Mouse (Mus musculus): ENCODE data around the gene Mrpl2.

Mrpl2 gene

DNA sequence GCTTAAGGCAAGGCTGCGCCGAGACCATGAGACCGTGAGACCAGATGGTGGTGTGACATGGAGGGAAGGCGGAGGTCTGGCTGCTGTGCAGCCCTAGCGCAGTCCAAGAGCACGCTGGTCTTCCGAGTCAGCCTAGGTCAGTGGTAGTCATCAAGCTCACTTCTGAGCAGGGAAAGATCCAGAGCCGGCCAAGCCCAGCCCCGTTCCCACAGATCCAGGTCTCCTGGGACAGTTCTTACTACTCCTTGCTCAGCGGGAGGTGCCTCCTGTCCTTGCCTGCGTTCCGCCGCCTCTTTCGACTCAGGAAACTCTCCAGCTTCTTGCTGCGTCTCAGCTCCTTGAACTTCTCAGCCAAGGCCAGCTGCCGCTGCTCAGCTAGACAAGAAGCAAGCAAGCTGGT is 21.7 kb downstream of the Mrpl2 start:
- DNase-seq (ENCODE audit: low spot score in 2 of 2): no peak

GRCm38 (mm10) chr17:46669911-46670310 is 23.9 kb downstream of the Mrpl2 start:
- no peak for DNase-seq (ENCODE audit: low spot score in 2 of 2)

GRCm38 (mm10) chr17:46673850-46674529 is 28.0 kb downstream of the Mrpl2 start, which contains the start of gene Rrp36:
Gene Rrp36, minus strand, starts transcription at chr17:46674352.
- peak; percentile 88 to 92 for DNase-seq (ENCODE audit: low spot score in 2 of 2)

DNA sequence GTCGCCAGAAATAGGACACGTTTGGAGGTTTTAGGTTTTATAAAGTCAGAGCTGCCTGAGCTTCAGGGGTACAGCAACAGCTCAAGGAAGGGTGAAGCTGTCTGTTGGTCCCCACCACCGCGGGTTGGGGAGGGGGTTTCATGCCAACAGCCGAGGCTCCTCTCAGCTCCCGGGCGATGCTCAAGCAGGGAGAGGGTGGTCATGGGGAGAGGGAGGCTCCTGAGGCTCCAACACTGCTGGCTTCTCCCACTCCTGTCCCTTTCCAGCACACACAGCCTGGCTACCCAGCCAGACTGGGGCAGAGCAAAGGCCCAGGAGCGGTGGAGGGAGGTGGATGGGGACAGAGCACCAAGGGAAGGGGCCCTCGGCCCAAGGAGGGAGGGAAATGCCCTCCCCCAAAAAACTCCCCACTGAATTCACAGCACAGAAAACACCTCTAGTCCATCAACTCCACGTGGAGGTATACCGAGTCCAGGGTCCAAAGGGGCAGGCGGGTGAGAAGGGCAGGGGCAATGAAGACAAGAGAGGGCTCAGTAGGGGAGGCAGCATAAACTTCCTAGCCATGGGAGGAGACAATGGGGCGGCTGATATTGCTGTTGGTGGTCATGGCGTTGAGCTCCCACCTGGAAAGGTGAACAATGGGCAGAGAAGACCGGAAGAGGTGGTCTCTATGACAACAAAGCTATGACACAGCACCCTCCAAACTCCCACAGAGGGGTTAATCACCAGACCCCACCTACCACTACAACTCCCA is 28.7 kb downstream of the Mrpl2 start:
- DNase-seq (ENCODE audit: low spot score in 2 of 2): no peak

DNA sequence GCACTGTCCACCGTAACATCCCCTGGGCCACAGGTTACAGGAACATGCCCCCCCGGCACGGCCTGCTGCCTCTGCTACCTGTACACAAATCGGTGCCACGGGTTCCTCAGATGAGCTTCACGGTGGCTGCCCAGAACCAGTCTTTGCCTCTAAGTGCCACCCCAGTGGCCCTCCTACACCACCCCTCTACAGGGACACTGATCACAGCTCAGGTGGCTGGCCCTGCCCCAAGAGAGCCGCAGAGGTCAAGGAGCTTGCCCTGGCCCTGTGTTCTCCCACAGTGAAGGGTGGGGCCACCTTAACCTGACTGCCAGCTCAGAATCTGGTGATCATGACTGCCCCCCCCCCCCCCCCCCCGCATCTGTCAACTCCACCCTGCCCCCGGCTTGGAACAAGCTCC is 32.4 kb downstream of the Mrpl2 start, which contains the start of gene Mea1:
Mea1 (plus strand) TSS at position 378 of the 400 bp plus-strand sequence.
- no peak for DNase-seq (ENCODE audit: low spot score in 2 of 2)

GRCm38 (mm10) chr17:46678911-46679310 is 32.9 kb downstream of the Mrpl2 start:
- DNase-seq (ENCODE audit: low spot score in 2 of 2): no peak

- DNase-seq (ENCODE audit: low spot score in 2 of 2): peak in 1 of 2 experiments; percentile 24
Observed at GRCm38 (mm10) chr17:46679843-46680759, 34.1 kb downstream of the Mrpl2 start.

GRCm38 (mm10) chr17:46680760-46681373 is 34.8 kb downstream of the Mrpl2 start, which contains the start of gene Klhdc3:
Gene Klhdc3, minus strand, starts transcription at chr17:46680914.
- peak; percentile 93 to 95 for DNase-seq (ENCODE audit: low spot score in 2 of 2)

DNA sequence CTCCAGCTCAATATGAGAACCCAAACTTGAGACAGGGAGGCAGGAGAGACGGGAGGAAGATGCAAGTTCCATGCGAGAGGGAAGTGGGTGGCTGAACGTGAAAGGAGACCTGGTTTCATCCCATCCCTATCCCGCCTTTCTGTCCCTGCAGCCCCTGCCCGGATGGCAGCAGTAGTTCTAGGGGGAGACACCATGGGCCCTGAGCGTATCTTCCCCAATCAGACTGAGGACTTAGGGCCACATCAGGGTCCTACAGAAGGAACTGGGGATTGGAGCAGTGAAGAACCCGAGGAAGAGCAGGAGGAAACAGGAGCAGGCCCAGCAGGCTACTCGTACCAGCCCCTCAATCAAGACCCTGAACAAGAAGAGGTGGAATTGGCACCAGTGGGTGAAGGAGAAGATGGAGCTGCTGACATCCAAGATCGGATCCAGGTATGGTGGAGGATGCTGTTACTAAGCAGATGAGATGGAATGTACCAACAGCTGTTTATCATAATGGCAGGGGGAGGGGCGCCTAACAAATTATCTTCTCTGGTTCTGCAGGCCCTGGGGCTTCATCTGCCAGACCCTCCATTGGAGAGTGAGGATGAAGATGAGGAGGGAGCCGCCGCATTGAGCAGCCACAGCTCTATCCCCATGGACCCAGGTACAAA is 35.6 kb downstream of the Mrpl2 start:
- no peak for DNase-seq (ENCODE audit: low spot score in 2 of 2)

DNA sequence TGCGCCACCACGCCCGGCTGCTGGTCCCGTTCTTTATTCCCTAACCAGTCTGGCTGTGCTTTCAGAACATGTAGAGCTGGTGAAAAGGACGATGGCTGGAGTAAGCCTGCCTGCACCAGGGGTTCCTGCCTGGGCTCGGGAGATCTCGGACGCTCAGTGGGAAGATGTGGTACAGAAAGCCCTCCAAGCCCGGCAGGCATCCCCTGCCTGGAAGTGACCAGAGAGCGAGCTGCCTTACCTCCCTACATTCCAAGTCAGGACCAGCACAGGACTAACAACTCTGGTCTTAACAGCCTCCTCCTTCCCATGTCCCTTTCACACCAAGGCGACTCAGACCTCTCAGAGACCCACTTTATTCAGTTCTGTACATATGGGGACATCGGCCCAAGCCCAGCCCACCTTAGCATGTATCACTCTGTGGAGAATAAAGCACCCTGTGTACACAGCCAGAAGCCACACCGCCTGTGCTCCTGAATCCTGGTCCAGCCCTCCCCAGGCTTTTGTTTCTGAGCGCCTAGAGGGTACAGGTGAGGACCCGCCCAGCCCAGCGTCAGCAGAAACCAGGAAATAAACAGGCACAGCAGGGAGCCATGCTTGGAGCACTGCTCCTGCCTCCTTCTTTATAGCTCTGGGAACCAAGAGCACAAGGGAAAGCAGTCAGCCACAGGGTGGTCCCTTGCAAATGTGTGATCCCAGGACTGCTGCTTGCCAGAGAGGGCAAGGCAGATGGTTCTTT is 36.8 kb downstream of the Mrpl2 start:
- DNase-seq (ENCODE audit: low spot score in 2 of 2): no peak

- no peak for DNase-seq (ENCODE audit: low spot score in 2 of 2)
Observed at GRCm38 (mm10) chr17:46685913-46686312, 39.9 kb downstream of the Mrpl2 start.

GRCm38 (mm10) chr17:46690665-46691064 is 44.6 kb downstream of the Mrpl2 start:
- no peak for DNase-seq (ENCODE audit: low spot score in 2 of 2)

- no peak for DNase-seq (ENCODE audit: low spot score in 2 of 2)
Observed at GRCm38 (mm10) chr17:46691390-46691789, 45.4 kb downstream of the Mrpl2 start.

DNA sequence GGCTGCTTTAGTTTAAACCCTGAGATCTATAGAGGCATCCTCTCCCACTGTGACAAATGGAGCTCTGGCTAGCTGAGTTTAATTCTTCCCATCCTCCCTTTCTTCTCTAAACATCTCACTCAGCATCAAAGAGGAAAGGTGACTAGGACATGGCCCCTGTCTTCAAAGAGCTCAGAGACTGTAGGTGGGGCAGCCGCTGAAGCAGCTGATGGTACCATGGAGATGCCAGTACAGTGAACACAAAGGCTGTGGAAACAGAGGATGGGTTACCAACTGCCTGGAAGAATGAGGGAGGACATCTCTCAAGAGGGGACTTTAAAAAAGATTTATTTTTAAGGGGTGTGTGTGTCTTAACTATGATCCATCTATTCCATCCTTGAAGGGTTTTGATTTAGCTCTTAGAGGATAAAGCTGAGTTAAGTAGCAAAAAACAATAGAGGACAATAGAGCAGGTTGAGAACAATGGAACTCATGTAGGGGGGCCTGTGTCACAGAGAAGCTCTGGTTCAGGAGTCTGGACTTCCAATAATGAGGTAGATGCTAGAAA is 48.6 kb downstream of the Mrpl2 start:
- DNase-seq (ENCODE audit: low spot score in 2 of 2): no peak

DNA sequence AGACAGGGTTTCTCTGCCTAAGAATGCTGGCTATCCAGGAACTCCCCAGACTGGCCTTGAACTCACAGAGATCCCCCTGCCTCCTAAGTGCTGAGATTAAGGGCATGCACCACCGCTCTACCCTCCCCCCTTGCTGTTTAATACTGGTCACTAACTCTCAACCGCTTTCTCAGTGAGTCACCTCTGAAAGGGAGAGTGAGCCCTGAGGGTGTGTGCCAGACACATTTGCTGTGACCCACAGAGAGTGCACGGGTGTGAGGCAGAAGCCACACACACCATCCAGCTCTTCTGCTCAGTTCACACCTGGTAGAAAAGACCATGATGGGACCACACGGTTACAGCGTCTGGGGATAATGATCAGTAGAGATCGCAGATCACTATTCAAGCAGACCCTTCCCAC is 52.5 kb downstream of the Mrpl2 start:
- DNase-seq (ENCODE audit: low spot score in 2 of 2): no peak

DNA sequence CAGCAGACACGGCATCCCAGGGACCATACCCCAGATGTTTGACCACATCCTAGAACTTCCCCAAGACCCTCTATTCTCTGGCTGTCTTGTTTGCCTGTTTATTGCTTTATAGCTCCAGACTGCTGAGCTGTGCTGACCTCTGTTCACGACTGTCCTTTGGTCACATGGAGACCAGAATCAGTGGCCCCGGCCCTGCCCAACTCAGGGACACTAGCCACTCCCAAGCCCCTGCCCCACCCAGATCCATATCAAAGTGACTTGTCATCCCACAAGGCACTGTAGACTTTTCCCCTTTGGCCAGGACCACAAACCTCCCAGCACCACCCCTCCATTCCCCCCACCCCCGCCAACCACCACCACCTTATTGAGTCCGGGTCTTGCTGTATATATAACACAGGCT is 53.2 kb downstream of the Mrpl2 start:
- no peak for DNase-seq (ENCODE audit: low spot score in 2 of 2)
